ENCODE assay signal across 9 mouse cellular contexts in genomic region chr9:96652763-96653162, GRCm38 (mm10). TPM values are rescaled to one million over a fixed set of nuclear protein-coding genes. Genes with fewer than 3 reads are reported as not detected.
DNase-seq lines count a peak whose midpoint lies in the region; ATAC-seq and TF ChIP-seq lines count a peak whose summit lies in the region.
"Had no signal": no experiment of that assay in that cellular context is flagged by ENCODE, and none has a peak within 500 bp of the region (broad histone marks: within the 10 kb centered on the region; RNA-seq: fewer than 3 reads in every experiment).

No protein-coding gene starts in this region.

- H3K27ac ChIP-seq in liver, embryonic 14.5 days = no peak overlapping the region
- H3K27ac ChIP-seq in liver, embryonic 12.5 days = no peak overlapping the region
- no peak overlapping the region for H3K27ac ChIP-seq in small intestine, adult 2 months (ENCODE audit: insufficient read depth, low read depth, low read length)
- H3K27ac ChIP-seq: heart, embryonic 13.5 days had no signal

- no peak for ATAC-seq in cerebellum, adult (ENCODE audit: insufficient number of reproducible peaks, low FRiP score, low TSS enrichment)
- no peak for ATAC-seq in liver, embryonic 14.5 days (ENCODE audit: insufficient read depth)
- no peak for ATAC-seq in liver, embryonic 12.5 days

- no peaks in the 10 kb centered on the region for H3K36me3 ChIP-seq in liver, embryonic 14.5 days (replicated peaks; ENCODE audit: control insufficient read depth, insufficient read depth, low read depth)
- H3K36me3 ChIP-seq in liver, embryonic 12.5 days = no peaks in the 10 kb centered on the region
- H3K36me3 ChIP-seq in small intestine, adult 2 months (ENCODE audit: control insufficient read depth, insufficient read depth, low read length) = no peaks in the 10 kb centered on the region
- H3K36me3 ChIP-seq: heart, embryonic 13.5 days had no signal

- no peak overlapping the region for H3K4me3 ChIP-seq in liver, embryonic 14.5 days (ENCODE audit: insufficient read depth in 1 of 2, low read depth in 2 of 2, low read length in 2 of 2)
- H3K4me3 ChIP-seq in liver, embryonic 12.5 days = no peak overlapping the region
- H3K4me3 ChIP-seq in small intestine, adult 2 months (ENCODE audit: low read depth, low read length) = no peak overlapping the region
- H3K4me3 ChIP-seq: heart, embryonic 13.5 days had no signal

- no peak for TF ChIP-seq EP300 in liver, embryonic 14.5 days (IDR thresholded peaks at IDR 0.05; ENCODE audit: low read depth)

- WGBS in liver, embryonic 14.5 days (ENCODE audit: insufficient replicate concordance) = 30% methylated on average over 6 of the region's 6 CpGs
- WGBS in liver, embryonic 12.5 days (ENCODE audit: insufficient replicate concordance) = 39% methylated on average over 6 of the region's 6 CpGs
- WGBS in small intestine, adult 2 months = 41% methylated on average over 6 of the region's 6 CpGs

- peak; percentile 51 for TF ChIP-seq CTCF in liver, embryonic 14.5 days (IDR thresholded peaks at IDR 0.05; ENCODE audit: low read depth)
- TF ChIP-seq CTCF in brain, embryonic 14.5 days (IDR thresholded peaks at IDR 0.05; ENCODE audit: borderline replicate concordance, extremely low read depth, insufficient read depth, insufficient read length) = no peak; the same call in 1 of the 2 replicates
- TF ChIP-seq CTCF in small intestine, adult 2 months (IDR thresholded peaks at IDR 0.05; ENCODE audit: extremely low read depth, insufficient read length, insufficient replicate concordance, low read depth, low read length) = peak; percentile 61; the same call in 1 of the 2 replicates

- H3K9ac ChIP-seq in liver, embryonic 14.5 days (replicated peaks) = no peak overlapping the region
- no peak overlapping the region for H3K9ac ChIP-seq in liver, embryonic 12.5 days
- H3K9ac ChIP-seq: heart, embryonic 13.5 days had no signal

- no peaks in the 10 kb centered on the region for H3K27me3 ChIP-seq in liver, embryonic 14.5 days (ENCODE audit: control insufficient read depth, insufficient read depth, low read length)
- H3K27me3 ChIP-seq in liver, embryonic 12.5 days (replicated peaks) = 0 out of 2 replicates have a peak, but pooled peaks cover 10% of the 10 kb centered on the region
- H3K27me3 ChIP-seq in small intestine, adult 2 months (ENCODE audit: control insufficient read depth, insufficient read depth, low read length) = no peaks in the 10 kb centered on the region

- no peak for TF ChIP-seq POLR2A in brain, embryonic 14.5 days (IDR thresholded peaks at IDR 0.05; ENCODE audit: borderline replicate concordance, extremely low read depth, insufficient read depth, insufficient read length, poor library complexity, severe bottlenecking)
- TF ChIP-seq POLR2A in small intestine, adult 2 months (IDR thresholded peaks at IDR 0.05; ENCODE audit: low read depth, low read length) = no peak

- H3K4me1 ChIP-seq in liver, embryonic 14.5 days (replicated peaks; ENCODE audit: control insufficient read depth in 2 of 2, insufficient read depth in 2 of 2, low read length in 1 of 2) = no peaks in the 10 kb centered on the region
- H3K4me1 ChIP-seq in liver, embryonic 12.5 days = no peaks in the 10 kb centered on the region
- H3K4me1 ChIP-seq in small intestine, adult 2 months (ENCODE audit: control insufficient read depth, insufficient read depth, insufficient read length, low read length) = peaks cover 12% of the 10 kb centered on the region; the same call in 1 of the 2 replicates

- no peaks in the 10 kb centered on the region for H3K9me3 ChIP-seq in liver, embryonic 14.5 days (ENCODE audit: control insufficient read depth, low read length)
- H3K9me3 ChIP-seq in liver, embryonic 12.5 days (replicated peaks) = no peaks in the 10 kb centered on the region
- H3K9me3 ChIP-seq: heart, embryonic 13.5 days had no signal

- DNase-seq in cerebellum, adult 9-10 months = peak; percentile 57
- no peak for DNase-seq in liver, embryonic 14.5 days (ENCODE audit: low read depth in 3 of 3, low spot score in 3 of 3)
- peak; percentile 10 for DNase-seq in brain, embryonic 14.5 days (ENCODE audit: low read depth)
- no peak for DNase-seq in testis, postnatal 10 days (ENCODE audit: low spot score)
- no peak for DNase-seq in layer of hippocampus, adult 9-10 months (ENCODE audit: low spot score)

- no peak overlapping the region for H3K4me2 ChIP-seq in liver, embryonic 14.5 days (ENCODE audit: low read depth)
- no peak overlapping the region for H3K4me2 ChIP-seq in liver, embryonic 12.5 days
- H3K4me2 ChIP-seq: heart, embryonic 13.5 days had no signal

RNA-seq across cellular contexts. Expression of gene Rasa2, which starts 21.3 kb away (rescaled TPM):
- polyA plus RNA-seq in liver, embryonic 14.5 days (2012; rRNA removed) = 0.63 and 0.84 TPM in 2 replicates
- polyA plus RNA-seq in liver, embryonic 14.5 days (2014; fragmentation: Nextera tagmentation; extraction: Ambion mirVana) = 1.3 and 2.3 TPM in 2 replicates
- polyA plus RNA-seq in liver, embryonic 12.5 days (2016; fragmentation: Nextera tagmentation; extraction: Ambion mirVana) = 4.3 and 4.9 TPM in 2 replicates
- polyA plus RNA-seq in brain, embryonic 14.5 days (2012; rRNA removed) = 7.5 and 10.7 TPM in 2 replicates
- 0.98 and 2.6 TPM in 2 replicates for polyA plus RNA-seq in small intestine, adult 2 months (2012; rRNA removed)

Comparison
In these comparisons a context has a peak if more than half of its experiments do, and no peak if none do; other contexts are left out.
1. DNase-seq: peak in cerebellum, adult 9-10 months (single experiment) and brain, embryonic 14.5 days (single experiment); none in liver, embryonic 14.5 days (0 of 3), testis, postnatal 10 days (single experiment) and layer of hippocampus, adult 9-10 months (single experiment).